Mouse (Mus musculus) testis, adult 2 months (tissue): Measurements from ENCODE around the gene Smc1b.

Experiments used
- CTCF ChIP-seq: fragments of 200-500 bp; IDR thresholded peaks from 2 replicates; pipeline ENCODE4 v1.5.1; 2012; ENCODE audit warnings: low read depth, mild to moderate bottlenecking, inconsistent platforms, low read length, moderate library complexity; ENCODE audit not compliant: control insufficient read depth, insufficient read depth, insufficient replicate concordance
- POLR2A ChIP-seq: fragments of 200-500 bp; IDR thresholded peaks from 2 replicates; pipeline ENCODE4 v1.6.1; 2012; ENCODE audit warnings: low read depth, mild to moderate bottlenecking, inconsistent platforms, low read length, moderate library complexity; ENCODE audit not compliant: control insufficient read depth

DNA sequence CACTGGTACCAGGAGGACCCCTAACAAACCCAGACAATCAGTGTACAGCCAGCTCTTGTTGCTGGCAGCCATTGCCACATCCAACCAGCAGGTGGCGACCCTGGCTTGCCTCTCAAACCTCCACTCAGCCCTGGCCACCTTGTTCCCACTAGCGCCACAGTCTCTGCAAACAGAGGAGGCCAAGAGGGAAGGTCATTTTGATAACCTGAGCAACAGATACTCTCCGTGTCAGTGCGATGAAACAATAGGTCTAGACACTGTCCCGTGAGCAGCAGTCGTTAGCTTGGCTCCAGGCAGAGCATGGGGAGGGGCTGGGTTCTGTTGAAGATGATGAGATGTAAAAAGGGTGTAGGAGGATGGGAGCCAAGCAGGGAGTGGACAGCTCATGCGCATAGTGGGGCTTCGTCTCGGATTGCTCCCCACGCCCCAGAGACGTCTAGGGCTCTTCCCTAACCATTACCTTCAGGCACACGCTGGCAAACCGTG, 19.7 kb upstream of the Smc1b start:
- TF ChIP-seq POLR2A (no peak), CTCF (peak; percentile 97)
